Mouse (Mus musculus) stomach, embryonic 16.5 days (tissue): ENCODE measurements at regions not wholly inside any gene's neighbourhood (a gene's known extent, or its start where the extent isn't known, plus 50 kb on each side); places are given as distances from the start of the nearest gene placed in this dataset.

Experiments used
- ATAC-seq: fragments of 200-750 bp; cut with Nextera tagmentation; 2 replicates; pipeline ENCODE4 v1.8.0; 2017; ENCODE audit warnings: moderate number of reproducible peaks, moderate TSS enrichment; ENCODE audit not compliant: insufficient read depth, low FRiP score
- H3K27ac ChIP-seq: fragments of 300-500 bp; sonication (generic); 2 replicates; pipeline ENCODE4 v1.5.1; 2014; ENCODE audit warnings: low read length
- H3K27me3 ChIP-seq: fragments of 300-500 bp; sonication (generic); 2 replicates; pipeline ENCODE4 v1.6.1; 2014; ENCODE audit warnings: low read length, control low read depth, mixed read lengths; ENCODE audit not compliant: control insufficient read depth, insufficient read depth
- H3K36me3 ChIP-seq: fragments of 300-500 bp; sonication (generic); 2 replicates; pipeline ENCODE4 v1.6.1; 2014; ENCODE audit warnings: low read length; ENCODE audit not compliant: control insufficient read depth, insufficient read depth
- H3K4me1 ChIP-seq: fragments of 300-500 bp; sonication (generic); 2 replicates; pipeline ENCODE4 v1.6.1; 2014; ENCODE audit warnings: low read length, control low read depth, mixed read lengths; ENCODE audit not compliant: control insufficient read depth, insufficient read depth
- H3K4me2 ChIP-seq: fragments of 300-500 bp; sonication (generic); 2 replicates; pipeline ENCODE4 v1.6.1; 2014; ENCODE audit warnings: low read depth, low read length, mixed read lengths
- H3K4me3 ChIP-seq: fragments of 300-500 bp; sonication (generic); replicated peaks from 2 replicates; pipeline ENCODE4 v1.5.1; 2014; ENCODE audit warnings: mild to moderate bottlenecking, low read length
- H3K9ac ChIP-seq: fragments of 300-500 bp; sonication (generic); 2 replicates; pipeline ENCODE4 v1.6.1; 2014; ENCODE audit warnings: low read length
- H3K9me3 ChIP-seq: fragments of 300-500 bp; sonication (generic); replicated peaks from 2 replicates; pipeline ENCODE4 v1.6.1; 2016; ENCODE audit warnings: low read length, control low read depth; ENCODE audit not compliant: control insufficient read depth
- WGBS: fragments of 180-500 bp; shearing (Covaris S2); extraction: QIAGEN DNeasy Blood & Tissue Kit; methylation state at CpG from one replicate; pipeline ENCODE4 v1.1.7; 2014; 5-methylcytosine and 5-hydroxymethylcytosine counted together

GRCm38 (mm10) chr5:28563401-28563800 lies 96.3 kb upstream of the Shh start:
- no peaks in the 10 kb centered on the region for H3K4me1 ChIP-seq
- WGBS: 13% methylated on average over 3 of the region's 3 CpGs
- H3K9me3 ChIP-seq: no peaks in the 10 kb centered on the region
- no peaks in the 10 kb centered on the region for H3K27me3 ChIP-seq
- no peak overlapping the region; the same call in 1 of the 2 replicates for H3K9ac ChIP-seq
- peak overlapping the region; percentile 85 for H3K27ac ChIP-seq
- no peaks in the 10 kb centered on the region for H3K36me3 ChIP-seq
- H3K4me2 ChIP-seq: no peak overlapping the region
- H3K4me3 ChIP-seq: no peak overlapping the region
- ATAC-seq: peak; percentile 92

- H3K4me2 ChIP-seq: no peak overlapping the region
- 24% methylated on average over 1 of the region's 1 CpGs for WGBS
- no peaks in the 10 kb centered on the region for H3K9me3 ChIP-seq
- ATAC-seq: peak; percentile 65
- no peaks in the 10 kb centered on the region for H3K36me3 ChIP-seq
- no peak overlapping the region for H3K9ac ChIP-seq
- H3K27me3 ChIP-seq: no peaks in the 10 kb centered on the region
- no peak overlapping the region for H3K4me3 ChIP-seq
- H3K4me1 ChIP-seq: no peaks in the 10 kb centered on the region
- peak overlapping the region; percentile 68 for H3K27ac ChIP-seq
Measured at GRCm38 (mm10) chr5:28562917-28563316, 95.9 kb upstream of the Shh start.

- no peaks in the 10 kb centered on the region for H3K4me1 ChIP-seq
- no peak overlapping the region for H3K27ac ChIP-seq
- no peak overlapping the region for H3K4me3 ChIP-seq
- 80% methylated on average over 2 of the region's 2 CpGs for WGBS
- no peak overlapping the region for H3K9ac ChIP-seq
- no peaks in the 10 kb centered on the region for H3K27me3 ChIP-seq
- H3K36me3 ChIP-seq: no peaks in the 10 kb centered on the region
- no peak for ATAC-seq
- no peaks in the 10 kb centered on the region for H3K9me3 ChIP-seq
- no peak overlapping the region for H3K4me2 ChIP-seq
Measured at GRCm38 (mm10) chr5:28553543-28553942, 86.5 kb upstream of the Shh start.

GRCm38 (mm10) chr5:28530202-28530855 lies 63.3 kb upstream of the Shh start:
- no peaks in the 10 kb centered on the region for H3K36me3 ChIP-seq
- no peak overlapping the region for H3K4me2 ChIP-seq
- H3K9ac ChIP-seq: no peak overlapping the region
- peaks cover 3% of the 10 kb centered on the region; the same call in 1 of the 2 replicates for H3K4me1 ChIP-seq
- peak; percentile 67; the same call in 1 of the 2 replicates for ATAC-seq
- no peak overlapping the region for H3K4me3 ChIP-seq
- H3K27ac ChIP-seq: peak overlapping the region; percentile 58; the same call in 1 of the 2 replicates
- 46% methylated on average over 6 of the region's 6 CpGs for WGBS
- H3K27me3 ChIP-seq: no peaks in the 10 kb centered on the region
- H3K9me3 ChIP-seq: no peaks in the 10 kb centered on the region

- no peak overlapping the region for H3K4me2 ChIP-seq
- 58% methylated on average over 3 of the region's 3 CpGs for WGBS
- no peaks in the 10 kb centered on the region for H3K27me3 ChIP-seq
- no peak overlapping the region for H3K9ac ChIP-seq
- no peak overlapping the region for H3K4me3 ChIP-seq
- H3K4me1 ChIP-seq: peaks cover 6% of the 10 kb centered on the region
- no peaks in the 10 kb centered on the region for H3K9me3 ChIP-seq
- no peaks in the 10 kb centered on the region for H3K36me3 ChIP-seq
- peak overlapping the region; percentile 37 for H3K27ac ChIP-seq
- ATAC-seq: peak; percentile 57; the same call in 1 of the 2 replicates
Measured at GRCm38 (mm10) chr5:28526435-28526834, 59.4 kb upstream of the Shh start.

GRCm38 (mm10) chr5:28520800-28521707 lies 54.0 kb upstream of the Shh start:
- H3K27me3 ChIP-seq: no peaks in the 10 kb centered on the region
- H3K27ac ChIP-seq: peak overlapping the region; percentile 78
- H3K9me3 ChIP-seq: no peaks in the 10 kb centered on the region
- ATAC-seq: peak; percentile 59; the same call in 1 of the 2 replicates
- WGBS: 19% methylated on average over 9 of the region's 9 CpGs
- no peaks in the 10 kb centered on the region for H3K36me3 ChIP-seq
- H3K4me3 ChIP-seq: no peak overlapping the region
- H3K4me2 ChIP-seq: peak overlapping the region; percentile 27; the same call in 1 of the 2 replicates
- H3K9ac ChIP-seq: no peak overlapping the region
- H3K4me1 ChIP-seq: peaks cover 11% of the 10 kb centered on the region

GRCm38 (mm10) chr5:28519059-28519543 lies 52.0 kb upstream of the Shh start:
- no peak overlapping the region for H3K27ac ChIP-seq
- no peak overlapping the region for H3K9ac ChIP-seq
- H3K4me3 ChIP-seq: no peak overlapping the region
- no peak overlapping the region for H3K4me2 ChIP-seq
- H3K9me3 ChIP-seq: no peaks in the 10 kb centered on the region
- H3K36me3 ChIP-seq: no peaks in the 10 kb centered on the region
- 85% methylated on average over 3 of the region's 3 CpGs for WGBS
- peaks cover 11% of the 10 kb centered on the region for H3K4me1 ChIP-seq
- H3K27me3 ChIP-seq: no peaks in the 10 kb centered on the region
- ATAC-seq: peak; percentile 31; the same call in 1 of the 2 replicates
